Mouse (Mus musculus) small intestine, adult 2 months (tissue): Measurements from ENCODE around the gene Trap1.

Experiments used
- CTCF ChIP-seq: fragments of 200-500 bp; IDR thresholded peaks from 2 replicates; pipeline ENCODE4 v1.5.1; 2012; ENCODE audit warnings: low read depth, mild to moderate bottlenecking, control low read depth, inconsistent platforms, low read length, moderate library complexity, mixed read lengths; ENCODE audit not compliant: insufficient replicate concordance, insufficient read length; ENCODE audit errors: extremely low read depth
- POLR2A ChIP-seq: fragments of 200-500 bp; IDR thresholded peaks from 2 replicates; pipeline ENCODE4 v1.6.1; 2012; ENCODE audit warnings: low read depth, mild to moderate bottlenecking, control low read depth, inconsistent platforms, low read length, moderate library complexity

GRCm38 (mm10) chr16:4030501-4030900 lies 47.1 kb downstream of the Trap1 start:
- no peak for TF ChIP-seq POLR2A
- TF ChIP-seq CTCF, result no peak
